Mouse (Mus musculus) CH12.LX (cell line): ENCODE results near the gene Adipor1. TPM values are rescaled to one million over a fixed set of nuclear protein-coding genes. Genes with fewer than 3 reads are reported as not detected.
A peak's percentile ranks its signal among the peaks of the same experiment; 100 is the strongest.

Source experiments
- DNase-seq: peaks from one replicate; pipeline ENCODE4 v3.0.0-alpha.2; 2013; ENCODE audit errors: extremely low read depth
- H3K27ac ChIP-seq: 2 replicates; pipeline ENCODE4 v1.5.1; 2012; ENCODE audit warnings: low read depth, mild to moderate bottlenecking, control low read depth, moderate library complexity; ENCODE audit not compliant: insufficient read depth
- H3K27me3 ChIP-seq: replicated peaks from 2 replicates; pipeline ENCODE3; 2012; ENCODE audit warnings: inconsistent platforms
- H3K36me3 ChIP-seq, 2 experiments: replicated peaks in 1 of 2; 2 replicates each; pipeline versions ENCODE3 to v1.6.1; 2012; ENCODE audit warnings: inconsistent platforms in 1 of 2, low read length in 1 of 2, mild to moderate bottlenecking in 1 of 2, mixed read lengths in 1 of 2, moderate library complexity in 1 of 2; ENCODE audit not compliant: control insufficient read depth in 1 of 2, insufficient read depth in 1 of 2
- H3K4me1 ChIP-seq, 2 experiments: 2 replicates each; pipeline ENCODE4 v1.6.1; 2012; ENCODE audit warnings: inconsistent platforms in 1 of 2, moderate library complexity in 1 of 2; ENCODE audit not compliant: insufficient read depth in 2 of 2, control insufficient read depth in 1 of 2
- H3K4me2 ChIP-seq: 2 replicates; pipeline ENCODE4 v1.6.1; 2012; ENCODE audit warnings: low read depth, mild to moderate bottlenecking, control low read depth; ENCODE audit not compliant: poor library complexity, insufficient read depth, severe bottlenecking
- H3K4me3 ChIP-seq, 3 experiments: fragments of 150-350 bp in 1 of 3; sonication (generic) in 1 of 3; replicated peaks in 1 of 3; 2 replicates each; pipeline versions ENCODE3 to v1.5.1; 2011 to 2012; ENCODE audit warnings: low read depth in 2 of 3, low read length in 2 of 3, mild to moderate bottlenecking in 2 of 3, moderate library complexity in 2 of 3, control low read depth in 1 of 3, improper control_type of control experiment in 1 of 3, inconsistent platforms in 1 of 3, mixed read lengths in 1 of 3; ENCODE audit not compliant: poor library complexity in 1 of 3
- H3K79me2 ChIP-seq: replicated peaks from 2 replicates; pipeline ENCODE4 v1.6.1; 2012; ENCODE audit warnings: mild to moderate bottlenecking, moderate library complexity; ENCODE audit not compliant: control insufficient read depth, poor library complexity, insufficient read depth, severe bottlenecking; ENCODE audit errors: extremely low read depth
- H3K9ac ChIP-seq: 2 replicates; pipeline ENCODE4 v1.6.1; 2012; ENCODE audit warnings: low read depth, mild to moderate bottlenecking, control low read depth, moderate library complexity; ENCODE audit not compliant: insufficient read depth
- H3K9me3 ChIP-seq: replicated peaks from 2 replicates; pipeline ENCODE3; 2012; ENCODE audit warnings: low read length, inconsistent platforms, mixed read lengths
- BHLHE40 ChIP-seq: IDR thresholded peaks from 2 replicates; pipeline ENCODE4 v1.6.1; 2011; ENCODE audit warnings: mild to moderate bottlenecking, low read depth, low read length, improper control_type of control experiment
- CHD1 ChIP-seq: IDR thresholded peaks from 2 replicates; pipeline ENCODE4 v1.6.1; 2012; ENCODE audit warnings: low read depth, low read length, improper control_type of control experiment, inconsistent platforms
- CHD2 ChIP-seq: IDR thresholded peaks from 2 replicates; pipeline ENCODE4 v1.6.1; 2011; ENCODE audit warnings: low read length, improper control_type of control experiment
- ELF1 ChIP-seq: IDR thresholded peaks from 2 replicates; pipeline ENCODE4 v1.6.1; 2014; ENCODE audit warnings: low read depth, mild to moderate bottlenecking, inconsistent platforms, low read length, improper control_type of control experiment
- EP300 ChIP-seq: IDR thresholded peaks from 2 replicates; pipeline ENCODE4 v1.6.1; 2011; ENCODE audit warnings: low read length, improper control_type of control experiment
- ETS1 ChIP-seq: conservative IDR thresholded peaks from 2 replicates; pipeline ENCODE4 v1.6.1; 2012; ENCODE audit warnings: low read depth, mild to moderate bottlenecking, inconsistent platforms, low read length, improper control_type of control experiment, moderate library complexity
- GABPA ChIP-seq: IDR thresholded peaks from 2 replicates; pipeline ENCODE4 v1.6.1; 2012; ENCODE audit warnings: low read depth, low read length, improper control_type of control experiment, inconsistent platforms; ENCODE audit not compliant: insufficient replicate concordance
- HCFC1 ChIP-seq: IDR thresholded peaks from 2 replicates; pipeline ENCODE4 v1.6.1; 2012; ENCODE audit warnings: low read depth, mild to moderate bottlenecking, inconsistent platforms, low read length, improper control_type of control experiment
- IRF4 ChIP-seq: IDR thresholded peaks from 2 replicates; pipeline ENCODE4 v1.6.1; 2014; ENCODE audit warnings: low read depth, mild to moderate bottlenecking, inconsistent platforms, low read length, improper control_type of control experiment
- MAZ ChIP-seq: IDR thresholded peaks from 2 replicates; pipeline ENCODE4 v1.6.1; 2012; ENCODE audit warnings: low read depth, mild to moderate bottlenecking, inconsistent platforms, low read length, improper control_type of control experiment, moderate library complexity
- NELFE ChIP-seq: IDR thresholded peaks from 2 replicates; pipeline ENCODE4 v1.6.1; 2011; ENCODE audit warnings: low read depth, low read length, improper control_type of control experiment
- POLR2A ChIP-seq: IDR thresholded peaks from 2 replicates; pipeline ENCODE4 v1.6.1; 2011; ENCODE audit warnings: low read depth, mild to moderate bottlenecking, improper control_type of control experiment, low read length
- POLR2AphosphoS2 ChIP-seq: IDR thresholded peaks from 2 replicates; pipeline ENCODE4 v1.6.1; 2011; ENCODE audit warnings: low read depth, low read length, improper control_type of control experiment
- RAD21 ChIP-seq: IDR thresholded peaks from 2 replicates; pipeline ENCODE4 v1.6.1; 2011; ENCODE audit warnings: low read depth, mild to moderate bottlenecking, low read length, improper control_type of control experiment, moderate library complexity
- SIN3A ChIP-seq: IDR thresholded peaks from 2 replicates; pipeline ENCODE4 v1.6.1; 2012; ENCODE audit warnings: low read length, improper control_type of control experiment, inconsistent platforms
- TCF12 ChIP-seq: IDR thresholded peaks from 2 replicates; pipeline ENCODE4 v1.6.1; 2014; ENCODE audit warnings: low read depth, mild to moderate bottlenecking, inconsistent platforms, low read length, improper control_type of control experiment
- UBTF ChIP-seq: IDR thresholded peaks from 2 replicates; pipeline ENCODE4 v1.6.1; 2012; ENCODE audit warnings: low read depth, mild to moderate bottlenecking, inconsistent platforms, low read length, improper control_type of control experiment, moderate library complexity
- ZMIZ1 ChIP-seq: IDR thresholded peaks from 2 replicates; pipeline ENCODE4 v1.6.1; 2012; ENCODE audit warnings: low read depth, mild to moderate bottlenecking, inconsistent platforms, low read length, improper control_type of control experiment
- dilution Hi-C: fragments of 300-500 bp; cut with MboI; formaldehyde crosslinking; loops from 2 replicates; pipeline ENCODE4 v1.14.3; 2020; ENCODE audit warnings: low sequenced_read_pairs; ENCODE audit not compliant: extremely low pct_unique_long_range_greater_than_20kb, extremely low pct_ligation_motif_present
- in situ Hi-C: fragments of 300-500 bp; cut with MboI; formaldehyde crosslinking; loops from 3 replicates; pipeline ENCODE4 v1.14.3; 2019; ENCODE audit warnings: low sequenced_read_pairs, low pct_ligation_motif_present, low pct_unique_long_range_greater_than_20kb, mixed read lengths
- polyA plus RNA-seq: library from polyadenylated mRNA; unstranded; fragments of >175 nt; gene quantifications from 2 replicates; pipeline ENCODE4 v1.2.1, GENCODE M21; 2012; ENCODE audit warnings: low read depth; ENCODE audit not compliant: insufficient read length
- total RNA-seq, 2 experiments: library from RNA; depleted of rRNA; stranded (reverse); fragments of 300-350 nt in 1 of 2; fragments of >200 nt in 1 of 2; gene quantifications; 2 replicates each; pipeline ENCODE4 v1.2.3; 2012 to 2014

Gene Adipor1
- total and polyA plus RNA-seq, 3 experiments, result 64.1 to 94.0 (median 70.8) TPM

DNA sequence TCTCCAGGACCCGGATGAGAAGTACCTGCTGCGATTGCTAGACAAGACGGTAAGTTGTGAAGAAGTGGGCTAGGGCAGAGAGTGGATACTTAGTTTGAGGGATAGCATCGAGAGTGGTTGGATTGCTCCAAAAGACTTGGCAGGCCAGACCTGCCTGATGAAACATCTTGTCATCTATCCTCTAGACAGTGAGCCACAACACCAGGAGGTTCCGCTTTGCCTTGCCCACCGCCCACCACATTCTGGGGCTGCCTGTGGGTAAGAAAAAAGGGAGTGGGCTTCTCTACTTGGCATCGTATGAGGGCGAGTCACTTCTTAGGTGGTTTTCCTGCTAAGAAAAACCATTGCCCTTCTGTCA lies 8.8 kb upstream of the Adipor1 start:
- Histone ChIP-seq H3K27me3 (no peaks in the 10 kb centered on the region), H3K27ac (peak overlapping the region; percentile 87), H3K36me3 (peaks cover 38 to 40% of the 10 kb centered on the region in 2 experiments), H3K4me3 (peak overlapping the region; percentile 74 to 100 (median 98)), H3K4me1 (peaks cover 3 to 12% of the 10 kb centered on the region in 2 experiments), H3K9ac (peak overlapping the region; percentile 92), H3K79me2 (peaks cover 7% of the 10 kb centered on the region; the same call in 1 of the 2 replicates), H3K9me3 (no peaks in the 10 kb centered on the region), H3K4me2 (peak overlapping the region; percentile 48)
- dilution Hi-C loops (no loop called here), in situ Hi-C loops (no loop called here)
- no peak for TF ChIP-seq HCFC1
- no peak for TF ChIP-seq EP300
- no peak for TF ChIP-seq ETS1
- TF ChIP-seq GABPA, result no peak
- no peak for TF ChIP-seq MAZ
- TF ChIP-seq UBTF, result no peak
- no peak for TF ChIP-seq SIN3A
- no peak for TF ChIP-seq CHD1
- no peak for TF ChIP-seq ELF1
- TF ChIP-seq POLR2A, result no peak
- no peak for TF ChIP-seq NELFE
- TF ChIP-seq ZMIZ1, result no peak
- TF ChIP-seq POLR2AphosphoS2, result no peak
- TF ChIP-seq RAD21, result no peak
- TF ChIP-seq BHLHE40, result no peak
- no peak for DNase-seq

DNA sequence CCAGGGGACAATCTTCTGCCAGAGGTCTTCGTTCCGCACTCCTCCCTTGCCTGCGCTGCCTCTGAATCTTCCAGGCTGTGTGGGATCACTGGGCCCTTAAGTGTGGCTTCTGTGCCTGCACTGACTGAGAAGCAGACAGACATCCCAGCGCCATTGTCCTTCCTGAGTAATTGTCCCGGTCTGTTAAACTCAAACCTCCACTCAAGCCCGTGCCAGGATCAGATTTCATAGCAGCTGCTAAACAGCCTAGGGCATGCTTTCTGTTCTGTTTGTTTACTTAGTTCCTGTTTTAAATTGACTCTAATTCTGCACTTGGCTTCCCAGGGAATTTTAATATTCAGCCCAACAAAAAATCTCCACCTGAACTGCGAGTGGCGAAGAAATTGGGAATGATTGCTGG lies 7.1 kb upstream of the Adipor1 start:
- dilution Hi-C loops (no loop called here), in situ Hi-C loops (no loop called here)
- Histone ChIP-seq H3K27ac (no peak overlapping the region), H3K9me3 (no peaks in the 10 kb centered on the region), H3K27me3 (no peaks in the 10 kb centered on the region), H3K4me2 (no peak overlapping the region), H3K4me3 (no peak overlapping the region), H3K36me3 (peaks cover 40 to 54% of the 10 kb centered on the region in 2 experiments), H3K9ac (no peak overlapping the region), H3K79me2 (peaks cover 7% of the 10 kb centered on the region; the same call in 1 of the 2 replicates), H3K4me1 (peaks cover 3 to 12% of the 10 kb centered on the region in 2 experiments)
- TF ChIP-seq CHD2 (no peak), IRF4 (no peak), TCF12 (no peak)
- DNase-seq, result no peak
